Mouse (Mus musculus) midbrain, embryonic 14.5 days (tissue): ENCODE results near the gene Camk2g. TPM values are rescaled to one million over a fixed set of nuclear protein-coding genes. Genes with fewer than 3 reads are reported as not detected.
A peak's percentile ranks its signal among the peaks of the same experiment; 100 is the strongest.

Experiments used
- ATAC-seq: fragments of 200-750 bp; cut with Nextera tagmentation; 2 replicates; pipeline ENCODE4 v1.8.0; 2017; ENCODE audit warnings: moderate number of reproducible peaks, moderate library complexity; ENCODE audit not compliant: low FRiP score, low TSS enrichment
- DNase-seq: peaks from one replicate; pipeline ENCODE4 v3.0.0-alpha.2; 2015
- H3K27ac ChIP-seq: fragments of 300-500 bp; sonication (generic); replicated peaks from 2 replicates; pipeline ENCODE4 v1.5.1; 2014; ENCODE audit warnings: mild to moderate bottlenecking, low read depth, low read length, moderate library complexity
- H3K27me3 ChIP-seq: fragments of 300-500 bp; sonication (generic); 2 replicates; pipeline ENCODE4 v1.6.1; 2014; ENCODE audit warnings: low read length, control low read depth, mixed read lengths; ENCODE audit not compliant: control insufficient read depth, insufficient read depth
- H3K36me3 ChIP-seq: fragments of 300-500 bp; sonication (generic); 2 replicates; pipeline ENCODE4 v1.6.1; 2014; ENCODE audit warnings: low read length, control low read depth; ENCODE audit not compliant: control insufficient read depth, insufficient read depth
- H3K4me1 ChIP-seq: fragments of 300-500 bp; sonication (generic); 2 replicates; pipeline ENCODE4 v1.6.1; 2014; ENCODE audit warnings: mild to moderate bottlenecking, antibody characterized with exemption, low read length, control low read depth; ENCODE audit not compliant: control insufficient read depth, insufficient read depth
- H3K4me2 ChIP-seq: fragments of 300-500 bp; sonication (generic); 2 replicates; pipeline ENCODE4 v1.6.1; 2014; ENCODE audit warnings: mild to moderate bottlenecking, low read length, moderate library complexity
- H3K4me3 ChIP-seq: fragments of 300-500 bp; sonication (generic); replicated peaks from 2 replicates; pipeline ENCODE4 v1.5.1; 2014; ENCODE audit warnings: low read depth, low read length
- H3K9ac ChIP-seq: fragments of 300-500 bp; sonication (generic); replicated peaks from 2 replicates; pipeline ENCODE4 v1.6.1; 2014; ENCODE audit warnings: mild to moderate bottlenecking, low read length, moderate library complexity
- H3K9me3 ChIP-seq: fragments of 300-500 bp; sonication (generic); 2 replicates; pipeline ENCODE4 v1.6.1; 2016; ENCODE audit warnings: low read length, control low read depth, mixed read lengths; ENCODE audit not compliant: control insufficient read depth
- WGBS: fragments of 180-500 bp; shearing (Covaris S2); extraction: QIAGEN DNeasy Blood & Tissue Kit; methylation state at CpG from one replicate; pipeline ENCODE4 v1.1.7; 2014; 5-methylcytosine and 5-hydroxymethylcytosine counted together
- polyA plus RNA-seq: library from polyadenylated mRNA; unstranded; fragments of >200 nt; fragmentation: Nextera tagmentation; extraction: Ambion mirVana; gene quantifications from 2 replicates; pipeline ENCODE4 v1.2.1, GENCODE M21; 2014

The Camk2g gene
- polyA plus RNA-seq, 1 experiment from 2014 or later: 122 TPM

DNA sequence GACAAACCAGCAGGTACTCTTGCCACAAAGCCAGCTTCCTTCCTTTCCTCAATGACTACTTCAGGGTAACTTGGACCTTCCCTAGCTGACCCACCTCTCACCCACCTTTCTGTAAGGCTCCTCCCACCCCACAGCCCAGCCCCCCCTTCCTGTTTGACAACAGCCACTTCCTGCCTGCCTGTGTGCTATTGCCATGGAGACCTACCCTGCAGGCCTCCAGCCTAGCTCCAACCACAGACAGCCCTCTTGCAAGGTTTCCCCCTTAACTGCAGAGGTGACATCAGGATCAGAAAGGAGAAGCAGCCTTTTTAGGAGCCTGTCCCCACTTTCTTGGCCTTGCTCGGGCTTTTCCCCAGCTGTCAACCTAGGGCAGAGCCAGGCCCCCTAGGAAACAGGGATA lies 8.7 kb downstream of the Camk2g start:
- Histone ChIP-seq H3K9ac (no peak overlapping the region), H3K27ac (no peak overlapping the region), H3K4me1 (no peaks in the 10 kb centered on the region), H3K4me3 (no peak overlapping the region), H3K36me3 (peaks cover 62% of the 10 kb centered on the region), H3K9me3 (no peaks in the 10 kb centered on the region), H3K4me2 (no peak overlapping the region), H3K27me3 (no peaks in the 10 kb centered on the region)
- DNase-seq: no peak
- no peak for ATAC-seq
- whole genome bisulfite sequencing: 83% methylated on average over 1 of the region's 1 CpGs

DNA sequence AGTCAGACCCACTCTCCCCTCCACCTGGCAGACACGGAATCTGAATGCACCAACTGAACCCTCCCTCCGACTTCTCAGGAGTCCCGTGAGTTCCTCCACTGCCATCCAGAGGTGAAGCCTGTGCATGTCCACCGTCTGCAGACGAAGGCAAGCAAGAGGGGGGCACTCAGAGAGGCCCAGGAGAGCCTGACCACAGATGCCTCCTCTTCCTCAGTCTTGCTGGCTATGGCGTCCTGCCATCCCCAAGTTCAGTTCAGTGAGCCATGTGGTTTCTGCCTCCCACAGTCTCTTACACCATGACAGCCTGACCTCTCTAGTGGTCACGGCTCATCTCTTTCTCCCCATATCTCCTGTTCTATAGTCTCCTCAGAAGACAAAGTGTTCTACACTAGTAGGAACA lies 9.2 kb downstream of the Camk2g start:
- Histone ChIP-seq H3K4me1 (no peaks in the 10 kb centered on the region), H3K4me3 (no peak overlapping the region), H3K9ac (no peak overlapping the region), H3K9me3 (no peaks in the 10 kb centered on the region), H3K27ac (no peak overlapping the region), H3K27me3 (no peaks in the 10 kb centered on the region), H3K36me3 (peaks cover 56% of the 10 kb centered on the region), H3K4me2 (no peak overlapping the region)
- no peak for ATAC-seq
- 82% methylated on average over 7 of the region's 7 CpGs for WGBS
- no peak for DNase-seq

DNA sequence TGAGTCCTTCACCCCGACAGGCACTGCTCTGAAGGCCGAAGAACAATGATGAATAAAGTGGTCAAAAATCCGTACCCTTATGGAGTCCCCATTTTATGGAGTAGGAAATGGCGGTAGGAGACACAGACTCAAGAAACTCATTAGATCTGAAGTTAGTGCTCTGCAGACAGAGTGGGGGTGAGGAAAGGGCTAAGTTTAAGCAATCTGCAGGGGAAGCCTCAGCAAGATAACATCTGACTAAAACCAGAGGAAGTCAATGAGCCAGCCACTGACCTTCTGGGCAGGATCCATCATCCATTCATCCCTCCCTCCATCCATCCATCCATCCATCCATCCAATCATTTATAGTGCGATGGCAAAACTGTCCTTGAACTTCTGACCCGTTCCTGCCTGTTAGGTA lies 10.4 kb downstream of the Camk2g start:
- no peak for ATAC-seq
- no peak overlapping the region for H3K27ac ChIP-seq
- H3K4me2 ChIP-seq: no peak overlapping the region
- no peak overlapping the region for H3K9ac ChIP-seq
- WGBS: 90% methylated on average over 6 of the region's 6 CpGs
- DNase-seq: no peak
- H3K36me3 ChIP-seq: peaks cover 54% of the 10 kb centered on the region
- H3K4me1 ChIP-seq: no peaks in the 10 kb centered on the region
- H3K9me3 ChIP-seq: no peaks in the 10 kb centered on the region
- no peaks in the 10 kb centered on the region for H3K27me3 ChIP-seq
- H3K4me3 ChIP-seq: no peak overlapping the region

DNA sequence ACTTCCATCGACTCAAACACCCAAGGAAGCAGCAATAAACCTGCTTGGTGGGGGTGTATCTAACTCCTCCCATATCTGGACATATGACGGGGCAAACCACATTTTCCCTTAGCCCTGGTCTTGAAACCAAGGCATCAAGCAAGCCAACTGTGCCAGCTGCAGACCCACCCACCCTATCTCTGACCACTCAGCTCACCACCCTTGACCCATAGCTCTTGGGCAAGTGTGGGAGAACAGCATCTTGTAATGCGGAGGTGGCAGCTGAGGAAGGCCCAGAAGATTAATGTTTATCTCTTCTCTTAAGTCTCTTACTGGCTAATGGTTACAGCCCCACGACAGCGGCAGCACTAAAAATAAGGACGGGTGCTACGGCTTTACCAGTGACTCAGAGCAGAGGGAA lies 11.0 kb downstream of the Camk2g start:
- peaks cover 54% of the 10 kb centered on the region for H3K36me3 ChIP-seq

DNA sequence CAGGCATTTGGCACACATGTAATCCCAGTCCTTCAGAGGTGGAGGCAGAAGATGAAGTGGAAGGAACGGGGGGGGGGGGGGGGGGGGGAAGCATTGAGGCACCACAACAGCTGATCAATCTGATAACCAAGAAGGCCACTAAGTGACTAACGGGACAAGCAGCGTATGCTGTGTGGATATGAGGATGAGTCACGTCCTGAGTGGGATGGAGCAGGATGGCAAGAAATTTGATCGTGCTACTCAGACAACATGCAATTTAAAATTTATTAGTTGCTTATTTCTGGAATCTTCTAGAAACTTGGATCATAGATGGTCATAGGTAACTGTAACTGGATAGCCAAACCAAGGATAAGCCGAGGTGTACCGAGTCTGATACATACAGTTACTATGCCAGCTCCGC lies 13.7 kb downstream of the Camk2g start:
- Histone ChIP-seq H3K27ac (no peak overlapping the region), H3K27me3 (no peaks in the 10 kb centered on the region), H3K9me3 (no peaks in the 10 kb centered on the region), H3K9ac (no peak overlapping the region), H3K4me2 (no peak overlapping the region), H3K4me1 (peaks cover 2% of the 10 kb centered on the region), H3K36me3 (peaks cover 48% of the 10 kb centered on the region), H3K4me3 (no peak overlapping the region)
- ATAC-seq (no peak), DNase-seq (no peak)
- WGBS: 98% methylated on average over 8 of the region's 8 CpGs

More for the DNA sequence above, 11.0 kb downstream of the Camk2g start:
- Histone ChIP-seq H3K4me2 (no peak overlapping the region), H3K4me3 (no peak overlapping the region), H3K27ac (no peak overlapping the region), H3K27me3 (no peaks in the 10 kb centered on the region), H3K9me3 (no peaks in the 10 kb centered on the region), H3K9ac (no peak overlapping the region), H3K4me1 (no peaks in the 10 kb centered on the region)
- WGBS: 93% methylated on average over 7 of the region's 7 CpGs
- DNase-seq: no peak
- no peak for ATAC-seq

DNA sequence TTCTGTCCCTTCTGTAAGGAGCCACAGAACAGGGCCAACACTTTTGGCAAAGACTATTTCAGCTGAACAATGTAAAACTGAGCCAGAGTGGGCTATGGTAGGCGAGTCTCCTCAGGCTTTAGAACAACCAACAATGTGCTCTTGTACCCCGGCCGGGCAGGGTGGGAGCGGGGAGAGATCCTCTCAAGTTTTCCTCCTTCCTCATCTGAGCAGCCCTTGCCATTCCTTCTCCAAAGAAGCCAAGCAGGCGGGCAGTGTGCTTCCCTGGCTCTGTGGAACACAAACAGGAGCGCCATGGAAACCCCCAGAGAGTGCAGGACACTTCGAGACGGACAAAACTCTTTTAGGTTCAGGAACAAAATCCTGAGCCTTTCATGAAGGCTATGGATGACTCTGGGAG lies 15.4 kb downstream of the Camk2g start:
- ATAC-seq: no peak

DNA sequence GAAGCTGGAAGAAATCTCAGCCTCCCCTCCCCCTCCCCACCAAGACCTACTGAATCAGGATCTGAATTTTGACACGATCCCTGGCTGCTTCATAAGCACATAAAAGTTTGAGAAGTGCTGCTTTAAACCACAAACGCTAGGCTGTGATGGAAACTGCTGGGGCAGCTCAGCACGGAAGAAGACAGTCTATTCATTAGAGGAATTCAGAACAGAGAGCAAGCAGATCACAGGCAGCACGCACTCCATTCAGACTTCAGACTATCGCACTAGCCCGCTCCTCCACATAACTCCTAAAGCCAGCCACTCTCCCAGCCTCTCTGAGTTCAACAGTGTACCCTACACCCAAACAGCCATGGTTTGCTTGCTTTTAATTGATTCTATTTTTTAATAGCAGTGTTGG lies 18.2 kb downstream of the Camk2g start:
- Histone ChIP-seq H3K27me3 (no peaks in the 10 kb centered on the region), H3K4me1 (peaks cover 7% of the 10 kb centered on the region), H3K9ac (no peak overlapping the region), H3K9me3 (no peaks in the 10 kb centered on the region), H3K4me2 (no peak overlapping the region), H3K4me3 (no peak overlapping the region), H3K36me3 (peaks cover 24% of the 10 kb centered on the region), H3K27ac (no peak overlapping the region; the same call in 1 of the 2 replicates)
- WGBS: 8% methylated on average over 6 of the region's 6 CpGs
- DNase-seq (peak; percentile 38), ATAC-seq (no peak)

More for the DNA sequence above, 15.4 kb downstream of the Camk2g start:
- DNase-seq: no peak
- no peak overlapping the region for H3K27ac ChIP-seq
- H3K4me2 ChIP-seq: no peak overlapping the region
- H3K36me3 ChIP-seq: peaks cover 37% of the 10 kb centered on the region
- H3K9ac ChIP-seq: no peak overlapping the region
- H3K27me3 ChIP-seq: no peaks in the 10 kb centered on the region
- 75% methylated on average over 8 of the region's 8 CpGs for WGBS
- peaks cover 7% of the 10 kb centered on the region for H3K4me1 ChIP-seq
- H3K9me3 ChIP-seq: no peaks in the 10 kb centered on the region
- H3K4me3 ChIP-seq: no peak overlapping the region

DNA sequence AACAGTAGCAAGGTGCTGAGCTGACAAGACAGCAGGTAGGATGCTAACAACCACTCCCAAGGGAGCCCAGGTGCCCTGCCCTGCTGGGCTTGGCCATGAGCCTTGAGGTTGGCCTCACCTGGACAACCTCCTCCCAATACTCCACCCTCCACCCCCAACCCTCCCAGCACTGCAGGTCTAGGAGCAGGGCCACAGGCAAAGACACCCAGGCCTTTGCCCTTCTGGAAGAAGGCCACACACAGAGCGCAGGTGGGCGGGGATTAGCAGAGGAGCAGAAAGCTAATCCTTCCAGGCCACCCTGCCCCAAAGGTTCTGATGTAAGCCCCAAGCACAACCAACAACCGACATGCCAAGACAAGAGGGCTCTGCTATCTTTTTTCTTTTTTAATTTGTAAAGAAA lies 20.5 kb downstream of the Camk2g start:
- Histone ChIP-seq H3K4me2 (no peak overlapping the region), H3K9ac (no peak overlapping the region), H3K9me3 (no peaks in the 10 kb centered on the region), H3K27me3 (no peaks in the 10 kb centered on the region), H3K36me3 (peaks cover 28% of the 10 kb centered on the region), H3K27ac (no peak overlapping the region), H3K4me3 (no peak overlapping the region), H3K4me1 (peaks cover 7% of the 10 kb centered on the region)
- WGBS: 27% methylated on average over 3 of the region's 3 CpGs
- no peak for DNase-seq
- ATAC-seq: no peak

DNA sequence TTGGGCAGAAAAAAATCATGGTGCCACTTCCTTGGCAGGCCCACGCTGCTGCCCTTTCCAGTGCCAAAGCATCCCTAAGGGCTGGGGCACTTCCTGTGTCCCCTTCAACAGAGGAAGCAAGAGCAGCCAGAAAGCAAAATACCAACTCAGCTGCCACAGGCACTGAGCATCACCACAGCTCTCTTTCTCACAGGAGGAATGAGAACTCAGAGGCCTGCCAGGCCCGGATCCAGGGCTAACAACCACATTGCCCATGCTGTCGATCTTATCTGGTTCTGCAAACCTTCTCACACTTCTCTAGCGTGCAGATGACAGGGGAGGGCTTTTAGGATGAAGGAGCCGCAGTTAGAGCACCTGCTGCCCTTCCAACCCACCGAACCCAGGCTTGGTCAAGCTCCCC lies 21.1 kb downstream of the Camk2g start:
- Histone ChIP-seq H3K36me3 (peaks cover 28% of the 10 kb centered on the region), H3K9me3 (no peaks in the 10 kb centered on the region), H3K9ac (no peak overlapping the region), H3K4me3 (no peak overlapping the region), H3K4me2 (no peak overlapping the region), H3K4me1 (peaks cover 7% of the 10 kb centered on the region), H3K27ac (no peak overlapping the region), H3K27me3 (no peaks in the 10 kb centered on the region)
- 82% methylated on average over 6 of the region's 6 CpGs for WGBS
- DNase-seq (no peak), ATAC-seq (no peak)
